Mouse (Mus musculus) lung, postnatal 14 days (tissue): ENCODE results near the gene Hdac4.

Experiments used
- DNase-seq: peaks from one replicate; pipeline ENCODE4 v3.0.0; 2021

Gene Hdac4

DNA sequence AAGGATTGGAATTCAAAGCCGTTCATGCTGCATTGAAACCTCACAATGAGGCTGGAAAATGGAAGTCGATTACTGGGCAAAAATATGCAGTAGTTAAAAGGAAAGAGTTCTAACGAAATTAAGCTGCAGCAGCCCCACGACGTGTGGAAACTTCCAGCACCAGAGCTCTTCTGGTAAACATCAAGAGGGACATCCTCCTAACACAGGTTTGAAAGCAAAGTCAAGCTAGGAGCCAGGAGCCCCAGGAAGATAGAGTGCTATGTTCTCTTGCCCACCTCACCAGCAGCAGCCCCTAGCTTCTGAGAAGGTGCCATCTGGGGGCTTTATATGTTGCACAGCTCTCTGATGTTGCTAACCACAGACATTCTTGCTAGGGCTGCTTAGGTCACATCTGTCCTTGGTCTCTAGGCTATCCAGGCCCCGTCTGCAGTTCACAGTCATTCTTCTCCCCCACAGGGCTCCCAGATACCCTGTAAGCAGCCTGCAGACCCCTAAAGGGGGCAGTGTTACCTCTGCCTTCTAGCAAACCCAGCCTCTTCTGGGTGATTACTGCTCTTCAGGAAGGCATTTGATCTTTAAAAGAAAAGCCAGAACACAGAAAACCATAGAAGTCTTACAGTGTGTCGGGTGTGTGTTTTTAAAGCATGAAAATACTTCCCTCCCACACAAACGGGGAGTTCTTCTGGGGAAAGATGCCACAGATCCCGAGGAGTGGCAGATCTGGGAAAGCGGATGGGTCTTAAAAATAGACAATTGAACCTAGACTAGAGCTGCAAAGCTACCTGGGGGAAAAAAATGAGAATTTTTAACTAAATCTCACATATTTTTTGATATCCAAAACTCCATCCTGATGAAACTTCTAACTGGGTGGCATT is 17.2 kb downstream of the Hdac4 start:
- no peak for DNase-seq

- no peak for DNase-seq
These were observed 17.9 kb downstream of the Hdac4 start for GRCm38 (mm10) chr1:92177599-92177998.

GRCm38 (mm10) chr1:92177196-92177595 is 18.3 kb downstream of the Hdac4 start:
- DNase-seq: no peak

GRCm38 (mm10) chr1:92175266-92175665 is 20.2 kb downstream of the Hdac4 start:
- no peak for DNase-seq

- no peak for DNase-seq
These were observed 20.6 kb downstream of the Hdac4 start for GRCm38 (mm10) chr1:92174898-92175255.

- no peak for DNase-seq
These were observed 21.1 kb downstream of the Hdac4 start for GRCm38 (mm10) chr1:92174251-92174897.

DNA sequence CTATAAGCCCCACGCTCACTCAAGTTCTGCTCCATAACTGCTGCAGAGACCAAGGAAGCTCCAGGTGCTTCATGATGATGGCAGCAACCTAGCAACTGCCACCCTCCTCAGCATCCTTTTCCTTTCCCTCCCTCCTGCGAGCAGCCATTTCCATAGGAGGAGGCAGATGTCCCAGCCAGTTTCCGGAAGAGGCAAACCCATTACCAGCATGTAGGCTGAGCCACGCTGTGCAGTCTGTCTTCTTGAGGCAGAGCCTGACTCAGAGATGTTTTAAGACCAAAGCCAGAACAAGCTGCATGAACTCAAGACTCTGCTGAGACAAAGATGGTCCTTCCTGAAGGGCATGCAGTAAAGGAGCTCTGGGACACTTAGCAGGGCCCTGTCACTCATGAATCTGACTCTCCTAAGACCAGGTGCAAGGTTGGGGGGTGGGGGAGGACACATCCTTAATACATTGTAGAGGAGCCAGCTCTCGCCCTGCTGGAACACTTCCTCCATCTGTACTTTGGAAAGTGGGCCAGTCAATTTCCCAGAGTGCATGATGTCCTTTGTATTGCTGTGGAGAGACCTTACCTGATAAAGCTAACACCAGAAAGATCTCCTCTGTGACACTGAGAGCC is 24.8 kb downstream of the Hdac4 start:
- no peak for DNase-seq

- DNase-seq: no peak
These were observed 25.8 kb downstream of the Hdac4 start for GRCm38 (mm10) chr1:92169776-92170055.

DNA sequence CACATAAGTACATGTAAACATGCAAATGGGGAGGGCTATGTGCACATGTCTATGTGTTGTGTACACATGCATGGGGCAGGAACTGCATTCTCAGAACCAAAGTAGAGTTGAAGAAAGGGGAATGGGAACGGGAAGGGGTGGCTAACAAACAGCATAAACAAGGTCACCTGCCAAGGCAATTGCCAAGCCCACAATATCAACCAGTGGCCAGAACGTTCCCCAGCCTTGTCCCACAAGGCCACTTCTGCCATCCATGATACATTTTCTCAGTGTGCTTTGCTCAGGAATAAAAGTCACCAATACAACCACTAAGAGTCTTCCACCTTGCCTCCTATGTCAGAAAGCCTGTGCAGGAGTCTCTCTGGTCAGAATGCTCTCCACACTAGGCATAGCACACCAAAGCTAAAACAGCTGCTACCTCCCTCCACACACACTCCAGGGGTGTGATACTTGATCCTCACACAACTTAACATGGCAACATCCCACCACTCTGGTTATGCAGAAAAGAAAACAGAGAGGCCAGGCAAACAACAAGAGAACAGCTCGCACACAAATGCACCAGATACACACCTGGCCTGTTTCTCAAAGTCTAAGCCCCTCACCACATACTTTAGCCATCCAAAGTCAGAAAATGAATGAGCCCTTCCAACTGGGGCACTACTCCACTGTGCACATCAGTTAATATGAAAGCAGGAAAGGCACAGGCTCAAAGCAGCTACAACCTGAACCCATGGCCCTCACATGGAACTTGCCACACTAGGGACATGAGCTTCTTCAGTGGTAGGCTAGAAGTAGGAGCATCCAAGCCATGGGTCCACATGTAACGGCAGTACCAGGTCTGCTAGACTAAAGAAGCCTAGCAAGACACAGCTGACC is 26.4 kb downstream of the Hdac4 start:
- no peak for DNase-seq

- no peak for DNase-seq
These were observed 31.6 kb downstream of the Hdac4 start for GRCm38 (mm10) chr1:92163932-92164331.

DNA sequence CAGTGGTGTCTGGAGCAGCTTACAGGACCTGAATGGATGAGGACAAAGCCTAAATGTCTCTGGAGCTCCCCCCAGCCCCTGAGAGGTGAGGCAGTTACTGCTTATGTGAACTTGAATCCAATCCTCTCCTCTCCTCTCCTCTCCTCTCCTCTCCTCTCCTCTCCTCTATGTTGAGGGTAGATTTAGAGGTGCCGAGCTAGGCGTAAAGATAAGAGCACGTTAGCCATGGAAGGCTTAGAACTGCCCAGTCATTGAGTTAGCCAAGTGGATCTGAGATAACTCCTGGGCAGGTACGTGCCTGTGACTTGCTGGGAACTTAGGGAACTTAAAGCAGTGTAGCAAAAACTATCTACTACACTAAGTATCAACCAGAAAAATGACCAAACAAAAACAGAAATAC is 35.7 kb downstream of the Hdac4 start:
- no peak for DNase-seq

- no peak for DNase-seq
These were observed 45.3 kb downstream of the Hdac4 start for GRCm38 (mm10) chr1:92150201-92150600.

DNA sequence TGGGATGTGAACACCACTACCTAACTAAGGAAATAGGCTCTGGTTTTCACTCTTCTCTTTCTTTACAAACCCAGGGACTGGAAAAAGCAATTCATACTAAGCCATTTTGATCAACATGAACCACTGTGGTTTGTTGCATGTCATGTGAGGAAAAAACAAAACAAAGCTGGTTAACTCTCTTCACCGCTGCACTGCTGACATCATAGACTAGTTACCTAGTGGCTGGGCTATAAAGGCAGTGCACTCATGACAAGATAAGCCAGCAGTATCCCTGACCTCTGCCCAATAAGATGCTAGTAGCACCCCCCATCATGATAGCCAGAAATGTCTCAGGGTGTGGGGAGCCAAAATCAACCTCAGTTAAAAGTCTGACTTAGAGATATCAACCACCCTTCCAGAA is 47.0 kb downstream of the Hdac4 start:
- DNase-seq: no peak

GRCm38 (mm10) chr1:92144868-92145534 is 50.5 kb downstream of the Hdac4 start:
- DNase-seq: no peak

DNA sequence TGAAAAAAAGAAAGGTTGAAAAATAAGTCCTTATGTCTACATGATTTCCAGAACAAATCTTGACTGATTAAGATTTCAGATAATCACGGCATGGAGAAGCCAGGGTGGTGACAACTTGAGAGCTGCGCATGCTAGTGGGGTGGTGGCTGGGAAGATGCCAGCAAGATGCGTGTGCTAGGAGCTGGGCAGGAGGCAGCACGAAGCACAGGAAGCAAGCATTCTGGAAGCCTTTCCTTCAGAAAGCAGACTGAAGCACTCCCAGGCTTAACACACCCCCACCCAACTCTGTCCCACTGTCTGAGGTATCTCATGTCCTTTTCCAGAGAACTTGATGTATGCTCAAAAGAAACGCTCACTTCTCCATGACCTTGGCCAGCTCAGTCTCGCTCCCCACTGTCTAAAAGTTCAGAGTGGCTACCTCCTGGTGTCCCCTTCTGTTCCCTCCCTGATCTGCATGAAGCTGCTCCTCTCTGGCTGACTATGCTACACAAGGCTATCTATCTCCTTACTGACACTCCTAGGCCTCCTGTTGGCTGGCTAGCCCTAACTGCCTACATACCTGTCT is 52.1 kb downstream of the Hdac4 start:
- DNase-seq: no peak

DNA sequence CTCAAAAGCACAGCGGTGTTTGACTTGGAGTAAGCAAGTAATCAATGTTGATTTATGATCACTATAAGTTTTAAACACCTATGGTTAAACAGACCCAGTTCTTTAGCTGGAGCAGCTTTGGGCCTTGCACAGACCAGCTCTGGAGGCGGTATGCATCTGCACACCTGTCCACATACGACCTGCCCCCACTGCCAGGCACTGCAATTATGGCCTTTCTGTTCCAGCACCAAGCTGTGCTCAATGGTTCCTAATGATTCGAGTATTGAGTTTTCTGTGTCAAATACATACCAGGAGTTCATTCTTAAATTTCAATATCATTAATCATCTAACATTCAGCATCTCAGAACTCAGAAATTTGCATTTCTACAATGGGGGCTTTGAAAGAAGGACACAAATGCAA is 52.7 kb downstream of the Hdac4 start:
- DNase-seq: no peak

DNA sequence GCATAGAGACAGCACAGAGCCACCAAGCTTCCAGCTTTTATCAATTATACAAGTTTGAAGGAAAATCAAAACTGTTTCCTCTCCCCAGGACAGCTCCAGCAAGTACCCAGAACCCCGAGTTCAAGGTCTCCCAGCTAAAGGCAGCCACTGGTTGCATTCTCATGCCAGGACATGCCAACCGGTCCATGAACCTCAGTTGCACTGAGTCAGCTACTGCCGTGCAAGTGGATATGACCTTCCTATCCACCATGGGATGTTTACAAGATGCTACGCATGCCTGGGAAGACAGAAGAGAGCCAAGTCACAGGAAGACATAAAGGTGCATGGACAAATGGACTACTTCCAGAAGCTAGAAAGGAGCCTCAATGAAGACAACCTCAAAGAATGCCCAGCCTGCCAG is 56.5 kb downstream of the Hdac4 start:
- no peak for DNase-seq

DNA sequence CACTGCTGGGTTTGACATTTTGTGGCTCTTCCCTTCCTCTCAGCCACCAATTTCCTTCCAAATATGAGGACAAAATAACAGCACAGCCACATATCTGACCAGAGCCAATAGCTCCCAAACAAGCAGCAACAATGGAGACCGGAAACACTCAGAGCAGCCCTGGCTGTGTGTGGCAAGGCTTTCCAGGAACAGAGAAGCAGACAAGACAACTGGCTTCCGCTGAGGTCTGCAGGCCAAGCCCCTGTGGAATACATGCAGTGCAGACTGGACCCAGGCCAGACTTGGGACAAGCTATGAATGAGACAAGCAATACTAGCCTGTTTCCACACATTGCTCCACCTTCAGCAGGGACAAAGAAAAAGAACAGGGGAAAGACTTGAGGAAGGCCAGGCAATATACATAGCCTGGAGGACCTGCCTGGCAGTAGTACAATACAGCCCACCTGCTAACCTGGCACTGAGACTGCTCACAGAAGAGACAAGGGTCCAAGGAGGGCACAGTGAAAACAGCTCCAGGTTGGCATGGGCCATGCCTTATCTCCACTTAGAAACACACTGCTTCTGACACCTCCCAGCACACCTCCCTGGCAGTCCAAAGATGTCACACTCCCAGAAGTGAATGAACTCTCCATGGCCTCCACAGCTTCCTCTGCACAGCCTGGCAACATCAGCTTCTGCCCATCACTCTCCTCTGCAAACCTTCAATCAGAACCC is 58.2 kb downstream of the Hdac4 start:
- DNase-seq: peak; percentile 69

- DNase-seq: no peak
These were observed 59.1 kb downstream of the Hdac4 start for GRCm38 (mm10) chr1:92136362-92136761.

DNA sequence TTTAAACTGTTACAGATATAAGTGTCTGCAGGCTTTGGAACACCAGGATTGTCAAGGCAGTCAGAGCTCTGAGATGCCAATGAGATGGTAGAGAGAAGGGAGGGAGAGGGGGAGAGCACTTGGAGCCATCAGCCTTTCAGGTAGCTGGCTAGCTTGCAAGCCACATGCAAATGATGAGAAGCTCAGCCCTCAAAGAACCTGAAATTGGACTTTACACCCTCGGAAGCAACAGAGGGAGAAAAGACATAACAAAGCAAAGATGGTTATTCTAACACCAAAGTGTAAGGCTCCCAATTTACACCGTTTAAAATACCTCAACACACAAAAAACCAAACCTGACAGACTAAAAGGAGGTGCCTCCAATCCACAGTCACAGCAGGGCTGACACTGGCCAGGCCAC is 63.3 kb downstream of the Hdac4 start:
- no peak for DNase-seq

GRCm38 (mm10) chr1:92130470-92131100 is 64.9 kb downstream of the Hdac4 start:
- DNase-seq: peak; percentile 86
